Mouse (Mus musculus): ENCODE measurements at regions not wholly inside any gene's neighbourhood (a gene's known extent, or its start where the extent isn't known, plus 50 kb on each side); places are given as distances from the start of the nearest gene placed in this dataset.
A peak's percentile ranks its signal among the peaks of the same experiment; 100 is the strongest.

- TF ChIP-seq POLR2A (IDR thresholded peaks at IDR 0.05; ENCODE audit: borderline replicate concordance, extremely low read depth, insufficient read depth, insufficient read length, poor library complexity, severe bottlenecking) = no peak
- no peak for TF ChIP-seq CTCF (IDR thresholded peaks at IDR 0.05; ENCODE audit: borderline replicate concordance, extremely low read depth, insufficient read depth, insufficient read length)
Observed at GRCm38 (mm10) chr12:6046866-6047689, 671.6 kb upstream of the Klhl29 start.

GRCm38 (mm10) chr12:6046110-6046509 is 670.6 kb upstream of the Klhl29 start:
- DNase-seq (ENCODE audit: low read depth) = peak; percentile 53
- no peak for TF ChIP-seq CTCF (IDR thresholded peaks at IDR 0.05; ENCODE audit: borderline replicate concordance, extremely low read depth, insufficient read depth, insufficient read length)
- TF ChIP-seq POLR2A (IDR thresholded peaks at IDR 0.05; ENCODE audit: borderline replicate concordance, extremely low read depth, insufficient read depth, insufficient read length, poor library complexity, severe bottlenecking) = no peak

More at GRCm38 (mm10) chr12:6046866-6047689, 671.6 kb upstream of the Klhl29 start:
- peak; percentile 93 for DNase-seq (ENCODE audit: low read depth)

GRCm38 (mm10) chr12:6042326-6042725 is 666.8 kb upstream of the Klhl29 start:
- no peak for TF ChIP-seq POLR2A (IDR thresholded peaks at IDR 0.05; ENCODE audit: borderline replicate concordance, extremely low read depth, insufficient read depth, insufficient read length, poor library complexity, severe bottlenecking)
- peak; percentile 3; the same call in 1 of the 2 replicates for TF ChIP-seq CTCF (IDR thresholded peaks at IDR 0.05; ENCODE audit: borderline replicate concordance, extremely low read depth, insufficient read depth, insufficient read length)
- DNase-seq (ENCODE audit: low read depth) = peak; percentile 64

GRCm38 (mm10) chr12:6024111-6024510 is 648.6 kb upstream of the Klhl29 start:
- DNase-seq (ENCODE audit: low read depth) = no peak
- TF ChIP-seq POLR2A (IDR thresholded peaks at IDR 0.05; ENCODE audit: borderline replicate concordance, extremely low read depth, insufficient read depth, insufficient read length, poor library complexity, severe bottlenecking) (no peak), CTCF (IDR thresholded peaks at IDR 0.05; ENCODE audit: borderline replicate concordance, extremely low read depth, insufficient read depth, insufficient read length) (no peak)

- DNase-seq (ENCODE audit: low read depth) = no peak
- no peak for TF ChIP-seq POLR2A (IDR thresholded peaks at IDR 0.05; ENCODE audit: borderline replicate concordance, extremely low read depth, insufficient read depth, insufficient read length, poor library complexity, severe bottlenecking)
- TF ChIP-seq CTCF (IDR thresholded peaks at IDR 0.05; ENCODE audit: borderline replicate concordance, extremely low read depth, insufficient read depth, insufficient read length) = no peak
Observed at GRCm38 (mm10) chr12:6022490-6022889, 647.0 kb upstream of the Klhl29 start.

- peak; percentile 79 for DNase-seq (ENCODE audit: low read depth)
- TF ChIP-seq CTCF (IDR thresholded peaks at IDR 0.05; ENCODE audit: borderline replicate concordance, extremely low read depth, insufficient read depth, insufficient read length) (no peak), POLR2A (IDR thresholded peaks at IDR 0.05; ENCODE audit: borderline replicate concordance, extremely low read depth, insufficient read depth, insufficient read length, poor library complexity, severe bottlenecking) (no peak)
Observed at GRCm38 (mm10) chr12:6000961-6001360, 625.5 kb upstream of the Klhl29 start.

GRCm38 (mm10) chr12:5997366-5997765 is 621.9 kb upstream of the Klhl29 start:
- no peak for DNase-seq (ENCODE audit: low read depth)
- no peak for TF ChIP-seq CTCF (IDR thresholded peaks at IDR 0.05; ENCODE audit: borderline replicate concordance, extremely low read depth, insufficient read depth, insufficient read length)
- no peak for TF ChIP-seq POLR2A (IDR thresholded peaks at IDR 0.05; ENCODE audit: borderline replicate concordance, extremely low read depth, insufficient read depth, insufficient read length, poor library complexity, severe bottlenecking)

GRCm38 (mm10) chr12:5996672-5997071 is 621.2 kb upstream of the Klhl29 start:
- TF ChIP-seq CTCF (IDR thresholded peaks at IDR 0.05; ENCODE audit: borderline replicate concordance, extremely low read depth, insufficient read depth, insufficient read length) (no peak), POLR2A (IDR thresholded peaks at IDR 0.05; ENCODE audit: borderline replicate concordance, extremely low read depth, insufficient read depth, insufficient read length, poor library complexity, severe bottlenecking) (no peak)
- DNase-seq (ENCODE audit: low read depth) = no peak

GRCm38 (mm10) chr12:5983937-5984610 is 608.6 kb upstream of the Klhl29 start:
- DNase-seq (ENCODE audit: low read depth) = peak; percentile 78
- TF ChIP-seq POLR2A (IDR thresholded peaks at IDR 0.05; ENCODE audit: borderline replicate concordance, extremely low read depth, insufficient read depth, insufficient read length, poor library complexity, severe bottlenecking) (no peak), CTCF (IDR thresholded peaks at IDR 0.05; ENCODE audit: borderline replicate concordance, extremely low read depth, insufficient read depth, insufficient read length) (no peak)

- TF ChIP-seq CTCF (IDR thresholded peaks at IDR 0.05; ENCODE audit: borderline replicate concordance, extremely low read depth, insufficient read depth, insufficient read length) (no peak), POLR2A (IDR thresholded peaks at IDR 0.05; ENCODE audit: borderline replicate concordance, extremely low read depth, insufficient read depth, insufficient read length, poor library complexity, severe bottlenecking) (no peak)
- DNase-seq (ENCODE audit: low read depth) = peak; percentile 34
Observed at GRCm38 (mm10) chr12:5982096-5982495, 606.6 kb upstream of the Klhl29 start.

GRCm38 (mm10) chr12:5975926-5976325 is 600.4 kb upstream of the Klhl29 start:
- no peak for DNase-seq (ENCODE audit: low read depth)
- TF ChIP-seq CTCF (IDR thresholded peaks at IDR 0.05; ENCODE audit: borderline replicate concordance, extremely low read depth, insufficient read depth, insufficient read length) = no peak
- TF ChIP-seq POLR2A (IDR thresholded peaks at IDR 0.05; ENCODE audit: borderline replicate concordance, extremely low read depth, insufficient read depth, insufficient read length, poor library complexity, severe bottlenecking) = no peak

Data from brain, embryonic 14.5 days (tissue).